In the genomic region with DNA sequence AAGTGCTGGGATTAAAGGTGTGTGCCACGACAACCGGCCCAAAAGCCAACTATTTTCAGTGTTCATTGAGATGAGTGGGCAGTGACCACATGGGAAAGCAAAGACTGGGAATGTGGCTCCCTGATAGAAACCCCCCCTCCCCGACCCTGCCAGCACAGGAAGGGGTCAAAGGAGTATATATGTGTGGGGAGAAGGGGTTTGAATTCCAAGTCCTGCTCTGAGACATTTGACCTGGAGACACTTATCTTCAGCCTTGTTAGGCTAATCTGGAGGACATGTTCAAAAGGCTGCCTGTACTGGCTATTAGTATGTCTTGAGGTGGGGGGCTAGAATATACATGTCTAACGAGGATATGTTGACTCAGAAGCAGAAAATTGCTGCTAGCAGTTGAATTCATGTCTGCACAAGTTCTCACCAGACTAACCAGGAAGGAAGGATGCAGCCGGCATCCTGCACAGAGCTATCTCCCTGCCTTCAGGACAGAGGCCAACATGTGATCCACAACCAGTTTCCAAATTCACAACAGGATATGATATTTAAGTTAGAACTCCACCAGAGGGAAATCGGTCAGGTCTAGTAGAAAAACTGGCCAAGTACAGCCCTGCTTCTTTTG, we compare ENCODE assay signal across 17 mouse cellular contexts. TPM values are rescaled to one million over a fixed set of nuclear protein-coding genes. Genes with fewer than 3 reads are reported as not detected.
DNase-seq lines count a peak whose midpoint lies in the region; ATAC-seq and TF ChIP-seq lines count a peak whose summit lies in the region.
"Had no signal": no experiment of that assay in that cellular context is flagged by ENCODE, and none has a peak within 500 bp of the region (broad histone marks: within the 10 kb centered on the region; RNA-seq: fewer than 3 reads in every experiment).

No protein-coding gene starts in this region.

- H3K27ac ChIP-seq in hindbrain, postnatal 0 days: no peak overlapping the region
- no peak overlapping the region for H3K27ac ChIP-seq in hindbrain, embryonic 13.5 days
- H3K27ac ChIP-seq in midbrain, embryonic 11.5 days (ENCODE audit: low read depth, low read length): no peak overlapping the region
- no peak overlapping the region for H3K27ac ChIP-seq in midbrain, embryonic 16.5 days (ENCODE audit: low read length)
- H3K27ac ChIP-seq in limb, embryonic 14.5 days (replicated peaks; ENCODE audit: low read depth, low read length): no peak overlapping the region
- H3K27ac ChIP-seq in stomach, postnatal 0 days (replicated peaks): no peak overlapping the region
- H3K27ac ChIP-seq: lung, embryonic 15.5 days; midbrain, embryonic 10.5 days had no signal

- TF ChIP-seq EP300 in stomach, postnatal 0 days (optimal IDR thresholded peaks at IDR 0.05): no peak

- no peak overlapping the region for H3K4me2 ChIP-seq in hindbrain, postnatal 0 days (ENCODE audit: low read depth, low read length)
- H3K4me2 ChIP-seq in hindbrain, embryonic 13.5 days: no peak overlapping the region
- H3K4me2 ChIP-seq in midbrain, embryonic 11.5 days: no peak overlapping the region
- H3K4me2 ChIP-seq in midbrain, embryonic 16.5 days (ENCODE audit: low read length): no peak overlapping the region
- H3K4me2 ChIP-seq in limb, embryonic 14.5 days (replicated peaks; ENCODE audit: low read depth, low read length, severe bottlenecking): no peak overlapping the region
- H3K4me2 ChIP-seq in stomach, postnatal 0 days (replicated peaks; ENCODE audit: low read depth): no peak overlapping the region
- H3K4me2 ChIP-seq: lung, embryonic 15.5 days had no signal

- no peaks in the 10 kb centered on the region for H3K27me3 ChIP-seq in hindbrain, postnatal 0 days (ENCODE audit: insufficient read depth, low read length)
- no peaks in the 10 kb centered on the region for H3K27me3 ChIP-seq in hindbrain, embryonic 13.5 days
- H3K27me3 ChIP-seq in midbrain, embryonic 11.5 days (ENCODE audit: control insufficient read depth, insufficient read depth, low read length): no peaks in the 10 kb centered on the region
- H3K27me3 ChIP-seq in midbrain, embryonic 16.5 days (ENCODE audit: control insufficient read depth, insufficient read depth, low read depth, low read length): no peaks in the 10 kb centered on the region
- no peaks in the 10 kb centered on the region for H3K27me3 ChIP-seq in limb, embryonic 14.5 days (ENCODE audit: control insufficient read depth, insufficient read depth, low read length)
- no peaks in the 10 kb centered on the region for H3K27me3 ChIP-seq in stomach, postnatal 0 days (ENCODE audit: control insufficient read depth, insufficient read depth, low read length)
- H3K27me3 ChIP-seq: lung, embryonic 15.5 days had no signal

- peak; percentile 33 for ATAC-seq in hindbrain, postnatal 0 days
- ATAC-seq in hindbrain, embryonic 13.5 days (ENCODE audit: low FRiP score): no peak
- no peak for ATAC-seq in midbrain, embryonic 11.5 days (ENCODE audit: low FRiP score)
- ATAC-seq in midbrain, embryonic 16.5 days: no peak
- no peak for ATAC-seq in limb, embryonic 14.5 days (ENCODE audit: low FRiP score, low read depth)
- no peak for ATAC-seq in stomach, postnatal 0 days (ENCODE audit: low FRiP score, low TSS enrichment)

- no peak for DNase-seq in hindbrain, postnatal 0 days (ENCODE audit: low spot score)
- DNase-seq in midbrain, embryonic 11.5 days (ENCODE audit: low spot score, missing footprints): peak; percentile 81
- peak; percentile 13 for DNase-seq in limb, embryonic 14.5 days (ENCODE audit: low spot score)
- peak; percentile 15 for DNase-seq in stomach, postnatal 0 days (ENCODE audit: low spot score)
- DNase-seq in thymus, postnatal 25 days: no peak
- no peak for DNase-seq in adrenal gland, adult 2 months
- DNase-seq: cerebellum, adult 2 months; embryo, embryonic 11 days; heart, adult 18-20 months; kidney, adult 8-10 months; right cerebral cortex, postnatal 14 days; thymus, adult 2 months had no signal

- no peaks in the 10 kb centered on the region for H3K9me3 ChIP-seq in hindbrain, postnatal 0 days (ENCODE audit: low read length)
- no peaks in the 10 kb centered on the region for H3K9me3 ChIP-seq in hindbrain, embryonic 13.5 days
- no peaks in the 10 kb centered on the region for H3K9me3 ChIP-seq in midbrain, embryonic 11.5 days (ENCODE audit: control insufficient read depth, low read length)
- no peaks in the 10 kb centered on the region for H3K9me3 ChIP-seq in midbrain, embryonic 16.5 days (replicated peaks; ENCODE audit: control insufficient read depth, low read length, poor library complexity, severe bottlenecking)
- H3K9me3 ChIP-seq in limb, embryonic 14.5 days (ENCODE audit: control insufficient read depth, low read length): no peaks in the 10 kb centered on the region
- H3K9me3 ChIP-seq in stomach, postnatal 0 days (ENCODE audit: control insufficient read depth, low read length): no peaks in the 10 kb centered on the region
- H3K9me3 ChIP-seq: lung, embryonic 15.5 days; midbrain, embryonic 10.5 days had no signal

- 87% methylated on average over 6 of the region's 6 CpGs for WGBS in hindbrain, postnatal 0 days
- 91% methylated on average over 6 of the region's 6 CpGs for WGBS in hindbrain, embryonic 13.5 days
- WGBS in midbrain, embryonic 11.5 days: 85% methylated on average over 6 of the region's 6 CpGs
- WGBS in midbrain, embryonic 16.5 days: 90% methylated on average over 6 of the region's 6 CpGs
- WGBS in limb, embryonic 14.5 days: 79% methylated on average over 6 of the region's 6 CpGs
- WGBS in stomach, postnatal 0 days: 63% methylated on average over 6 of the region's 6 CpGs

- no peak for TF ChIP-seq CTCF in hindbrain, postnatal 0 days (IDR thresholded peaks at IDR 0.05; ENCODE audit: low read depth)
- no peak; the same call in 1 of the 2 replicates for TF ChIP-seq CTCF in stomach, postnatal 0 days (IDR thresholded peaks at IDR 0.05; ENCODE audit: low read depth)

- H3K36me3 ChIP-seq in hindbrain, postnatal 0 days (ENCODE audit: insufficient read depth, low read length): peaks cover 32% of the 10 kb centered on the region
- peaks cover 46% of the 10 kb centered on the region for H3K36me3 ChIP-seq in hindbrain, embryonic 13.5 days
- H3K36me3 ChIP-seq in midbrain, embryonic 11.5 days (ENCODE audit: control insufficient read depth, insufficient read depth, low read length): peaks cover 8% of the 10 kb centered on the region
- peaks cover 17% of the 10 kb centered on the region for H3K36me3 ChIP-seq in midbrain, embryonic 16.5 days (ENCODE audit: control insufficient read depth, insufficient read depth, low read length)
- peaks cover 59% of the 10 kb centered on the region for H3K36me3 ChIP-seq in limb, embryonic 14.5 days (ENCODE audit: control insufficient read depth, insufficient read depth, low read length)
- peaks cover 18% of the 10 kb centered on the region for H3K36me3 ChIP-seq in stomach, postnatal 0 days (ENCODE audit: control insufficient read depth, insufficient read depth, low read length)

- H3K4me1 ChIP-seq in hindbrain, postnatal 0 days (ENCODE audit: insufficient read depth, low read length): no peaks in the 10 kb centered on the region
- no peaks in the 10 kb centered on the region for H3K4me1 ChIP-seq in hindbrain, embryonic 13.5 days (replicated peaks)
- no peaks in the 10 kb centered on the region for H3K4me1 ChIP-seq in midbrain, embryonic 11.5 days (ENCODE audit: control insufficient read depth, insufficient read depth, low read length)
- no peaks in the 10 kb centered on the region for H3K4me1 ChIP-seq in midbrain, embryonic 16.5 days (ENCODE audit: control insufficient read depth, insufficient read depth, low read length)
- H3K4me1 ChIP-seq in limb, embryonic 14.5 days (ENCODE audit: control insufficient read depth, insufficient read depth, low read length): no peaks in the 10 kb centered on the region
- H3K4me1 ChIP-seq in stomach, postnatal 0 days (replicated peaks; ENCODE audit: control insufficient read depth, insufficient read depth): no peaks in the 10 kb centered on the region
- H3K4me1 ChIP-seq: lung, embryonic 15.5 days; midbrain, embryonic 10.5 days had no signal

- H3K9ac ChIP-seq in hindbrain, postnatal 0 days (replicated peaks; ENCODE audit: low read length): no peak overlapping the region
- no peak overlapping the region for H3K9ac ChIP-seq in hindbrain, embryonic 13.5 days
- H3K9ac ChIP-seq in midbrain, embryonic 11.5 days (ENCODE audit: low read length): no peak overlapping the region
- no peak overlapping the region for H3K9ac ChIP-seq in midbrain, embryonic 16.5 days (ENCODE audit: low read depth, low read length)
- H3K9ac ChIP-seq in limb, embryonic 14.5 days (ENCODE audit: low read depth, low read length, severe bottlenecking): no peak overlapping the region
- no peak overlapping the region for H3K9ac ChIP-seq in stomach, postnatal 0 days (ENCODE audit: low read length)
- H3K9ac ChIP-seq: lung, embryonic 15.5 days had no signal

- no peak overlapping the region for H3K4me3 ChIP-seq in hindbrain, postnatal 0 days (ENCODE audit: low read length)
- H3K4me3 ChIP-seq in hindbrain, embryonic 13.5 days: no peak overlapping the region
- no peak overlapping the region for H3K4me3 ChIP-seq in midbrain, embryonic 11.5 days (ENCODE audit: low read depth, low read length)
- no peak overlapping the region for H3K4me3 ChIP-seq in midbrain, embryonic 16.5 days (ENCODE audit: low read depth, low read length)
- no peak overlapping the region for H3K4me3 ChIP-seq in limb, embryonic 14.5 days (replicated peaks; ENCODE audit: low read length)
- H3K4me3 ChIP-seq in stomach, postnatal 0 days (ENCODE audit: low read depth, low read length): no peak overlapping the region
- H3K4me3 ChIP-seq: lung, embryonic 15.5 days; midbrain, embryonic 10.5 days; myocyte had no signal

- no peak for TF ChIP-seq POLR2A in limb, embryonic 14.5 days (IDR thresholded peaks at IDR 0.05; ENCODE audit: borderline replicate concordance, extremely low read depth, insufficient read depth, insufficient read length)

RNA-seq across cellular contexts. Expression of a gene that starts 23.7 kb away (rescaled TPM):
- total RNA-seq in hindbrain, postnatal 0 days (2014; rRNA removed): 87.1 and 132 TPM in 2 replicates
- 18.7 and 21.3 TPM in 2 replicates for polyA plus RNA-seq in hindbrain, postnatal 0 days (2015; fragmentation: Nextera tagmentation; extraction: Ambion mirVana)
- polyA plus RNA-seq in hindbrain, embryonic 13.5 days (2015; fragmentation: Nextera tagmentation; extraction: Ambion mirVana): 14.3 and 16.8 TPM in 2 replicates
- polyA plus RNA-seq in midbrain, embryonic 11.5 days (2014; fragmentation: Nextera tagmentation; extraction: Ambion mirVana): 9.2 and 10.8 TPM in 2 replicates
- polyA plus RNA-seq in midbrain, embryonic 16.5 days (2015; fragmentation: Nextera tagmentation; extraction: Ambion mirVana): 16.4 and 18.1 TPM in 2 replicates
- 44.8 and 48.8 TPM in 2 replicates for polyA plus RNA-seq in limb, embryonic 14.5 days (2012; rRNA removed)
- 21.3 and 21.7 TPM in 2 replicates for polyA plus RNA-seq in limb, embryonic 14.5 days (2014; fragmentation: Nextera tagmentation; extraction: Ambion mirVana)
- 17.8 and 19.9 TPM in 2 replicates for polyA plus RNA-seq in stomach, postnatal 0 days (2015; fragmentation: Nextera tagmentation; extraction: Ambion mirVana)
- total RNA-seq in adrenal gland, adult 2 months (2021): 100 to 1,000 TPM; 190 to 247 TPM
- 134 and 163 TPM in 2 replicates for polyA plus RNA-seq in adrenal gland, adult 2 months (2012; rRNA removed)

RNA-seq across cellular contexts. Expression of a gene that starts 51.5 kb away (rescaled TPM):
- total RNA-seq in hindbrain, postnatal 0 days (2014; rRNA removed): 181 and 190 TPM in 2 replicates
- 82.6 and 83.5 TPM in 2 replicates for polyA plus RNA-seq in hindbrain, postnatal 0 days (2015; fragmentation: Nextera tagmentation; extraction: Ambion mirVana)
- polyA plus RNA-seq in hindbrain, embryonic 13.5 days (2015; fragmentation: Nextera tagmentation; extraction: Ambion mirVana): 62.2 and 75.3 TPM in 2 replicates
- 103 and 112 TPM in 2 replicates for polyA plus RNA-seq in midbrain, embryonic 11.5 days (2014; fragmentation: Nextera tagmentation; extraction: Ambion mirVana)
- polyA plus RNA-seq in midbrain, embryonic 16.5 days (2015; fragmentation: Nextera tagmentation; extraction: Ambion mirVana): 45.8 and 57.5 TPM in 2 replicates
- polyA plus RNA-seq in limb, embryonic 14.5 days (2012; rRNA removed): 54.1 and 57.6 TPM in 2 replicates
- polyA plus RNA-seq in limb, embryonic 14.5 days (2014; fragmentation: Nextera tagmentation; extraction: Ambion mirVana): 67.0 and 68.1 TPM in 2 replicates
- polyA plus RNA-seq in stomach, postnatal 0 days (2015; fragmentation: Nextera tagmentation; extraction: Ambion mirVana): 47.5 and 51.7 TPM in 2 replicates
- total RNA-seq in adrenal gland, adult 2 months (2021): 100 to 1,000 TPM; 171 to 185 TPM
- polyA plus RNA-seq in adrenal gland, adult 2 months (2012; rRNA removed): 6.9 and 8.2 TPM in 2 replicates

RNA-seq across cellular contexts. Expression of a gene that starts 53.6 kb away (rescaled TPM):
- total RNA-seq in hindbrain, postnatal 0 days (2014; rRNA removed): 16.8 and 19.5 TPM in 2 replicates
- 3.4 TPM in 2 replicates for polyA plus RNA-seq in hindbrain, postnatal 0 days (2015; fragmentation: Nextera tagmentation; extraction: Ambion mirVana)
- polyA plus RNA-seq in hindbrain, embryonic 13.5 days (2015; fragmentation: Nextera tagmentation; extraction: Ambion mirVana): 2.0 and 2.1 TPM in 2 replicates
- 1.1 and 1.6 TPM in 2 replicates for polyA plus RNA-seq in midbrain, embryonic 11.5 days (2014; fragmentation: Nextera tagmentation; extraction: Ambion mirVana)
- 2.6 and 3.3 TPM in 2 replicates for polyA plus RNA-seq in midbrain, embryonic 16.5 days (2015; fragmentation: Nextera tagmentation; extraction: Ambion mirVana)
- polyA plus RNA-seq in limb, embryonic 14.5 days (2012; rRNA removed): 0.46 and 0.50 TPM in 2 replicates
- 0.36 and 0.64 TPM in 2 replicates for polyA plus RNA-seq in limb, embryonic 14.5 days (2014; fragmentation: Nextera tagmentation; extraction: Ambion mirVana)
- polyA plus RNA-seq in stomach, postnatal 0 days (2015; fragmentation: Nextera tagmentation; extraction: Ambion mirVana): 0.55 and 0.62 TPM in 2 replicates
- total RNA-seq in adrenal gland, adult 2 months (2021): 1 to 10 TPM; 2.0 to 3.6 TPM
- 2.4 and 4.0 TPM in 2 replicates for polyA plus RNA-seq in adrenal gland, adult 2 months (2012; rRNA removed)

Comparison
In these comparisons a context has a peak if more than half of its experiments do, and no peak if none do; other contexts are left out.
1. DNase-seq: peak in midbrain, embryonic 11.5 days (single experiment), limb, embryonic 14.5 days (single experiment) and stomach, postnatal 0 days (single experiment); none in hindbrain, postnatal 0 days (single experiment), thymus, postnatal 25 days (single experiment) and adrenal gland, adult 2 months (single experiment).